Mouse (Mus musculus): ENCODE measurements around the gene Fgf11. TPM values are rescaled to one million over a fixed set of nuclear protein-coding genes. Genes with fewer than 3 reads are reported as not detected.

Gene Fgf11
- polyA plus RNA-seq, 1 experiment from 2014 or later, result 9.1 TPM

DNA sequence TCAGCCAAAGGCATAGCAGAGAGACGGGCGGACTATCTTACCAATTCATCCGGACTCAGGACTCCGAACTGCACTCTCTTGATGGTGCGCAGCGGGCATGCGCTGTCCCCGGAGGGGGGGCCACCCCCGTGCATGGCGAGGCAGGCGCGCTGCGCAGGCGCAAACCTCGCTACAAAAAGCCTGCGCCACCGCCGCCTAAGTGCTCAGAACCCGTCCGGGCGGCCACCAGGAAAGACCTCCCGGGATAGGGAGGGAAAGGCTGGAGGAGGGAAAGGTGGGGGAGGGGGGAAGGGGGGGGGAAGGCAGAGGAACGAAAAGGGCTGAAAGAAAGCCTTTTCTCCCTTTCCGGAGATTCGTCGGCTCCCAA is 43.6 kb downstream of the Fgf11 start:
- Histone ChIP-seq H3K36me3 (ENCODE audit: control insufficient read depth, insufficient read depth, low read length) (no peaks in the 10 kb centered on the region), H3K4me3 (ENCODE audit: low read depth, low read length) (peak overlapping the region; percentile 50)

DNA sequence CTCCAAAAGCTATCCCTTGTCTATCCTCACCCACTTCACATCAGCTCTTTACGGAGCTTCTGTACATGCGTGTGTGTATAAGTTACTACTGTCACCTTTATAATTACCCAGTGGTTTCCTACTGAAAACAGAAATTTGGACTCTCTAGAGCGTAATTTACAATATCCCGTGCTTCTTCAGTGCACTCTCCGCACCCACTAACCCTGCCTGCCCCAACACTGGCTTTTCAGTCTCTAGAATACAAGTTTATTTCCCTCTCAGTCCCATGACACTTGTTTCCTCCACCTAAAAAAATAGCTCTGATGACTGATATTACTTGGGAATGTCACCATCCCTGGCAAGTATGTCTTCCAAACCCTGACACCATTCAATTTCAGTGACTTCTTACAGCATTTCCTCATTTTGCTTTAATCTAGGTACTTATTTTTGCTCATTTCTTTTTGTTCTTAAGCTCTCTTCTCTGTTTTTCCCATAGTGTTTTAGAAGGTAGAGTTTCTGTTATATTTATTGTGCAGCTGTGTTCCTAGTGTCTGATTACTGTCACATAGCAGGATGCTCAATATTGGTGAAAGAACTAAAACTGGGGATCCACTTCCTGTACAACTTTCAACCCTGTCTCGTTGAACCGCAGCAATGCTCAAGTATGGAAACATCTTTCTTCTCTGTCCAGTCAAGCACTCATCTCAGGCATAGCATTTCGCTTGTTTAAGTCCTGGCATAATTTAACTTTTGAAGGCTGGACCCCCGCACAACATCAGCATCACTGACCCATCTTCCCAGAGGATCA is 44.2 kb downstream of the Fgf11 start:
- ATAC-seq (ENCODE audit: low read depth), result no peak
- Histone ChIP-seq H3K36me3 (ENCODE audit: control insufficient read depth, insufficient read depth, low read length) (no peaks in the 10 kb centered on the region), H3K4me1 (ENCODE audit: control insufficient read depth, insufficient read depth, low read length) (peaks cover 49% of the 10 kb centered on the region), H3K27ac (ENCODE audit: low read depth, low read length) (peak overlapping the region; percentile 94), H3K4me2 (ENCODE audit: low read depth, low read length) (peak overlapping the region; percentile 79), H3K9me3 (ENCODE audit: control insufficient read depth, low read length) (no peaks in the 10 kb centered on the region), H3K4me3 (ENCODE audit: low read depth, low read length) (peak overlapping the region; percentile 50), H3K9ac (replicated peaks; ENCODE audit: low read depth, low read length) (peak overlapping the region; percentile 90), H3K27me3 (ENCODE audit: control insufficient read depth, insufficient read depth, low read length) (no peaks in the 10 kb centered on the region)
- 45% methylated on average over 9 of the region's 9 CpGs for WGBS

More for the DNA sequence above, 43.6 kb downstream of the Fgf11 start:
- Histone ChIP-seq H3K4me1 (ENCODE audit: control insufficient read depth, insufficient read depth, low read length) (peaks cover 44% of the 10 kb centered on the region), H3K9ac (replicated peaks; ENCODE audit: low read depth, low read length) (peak overlapping the region; percentile 90), H3K9me3 (ENCODE audit: control insufficient read depth, low read length) (no peaks in the 10 kb centered on the region), H3K4me2 (ENCODE audit: low read depth, low read length) (peak overlapping the region; percentile 79), H3K27me3 (ENCODE audit: control insufficient read depth, insufficient read depth, low read length) (no peaks in the 10 kb centered on the region), H3K27ac (ENCODE audit: low read depth, low read length) (peak overlapping the region; percentile 94)
- ATAC-seq (ENCODE audit: low read depth), result peak; percentile 85
- WGBS, result 3% methylated on average over 26 of the region's 26 CpGs

DNA sequence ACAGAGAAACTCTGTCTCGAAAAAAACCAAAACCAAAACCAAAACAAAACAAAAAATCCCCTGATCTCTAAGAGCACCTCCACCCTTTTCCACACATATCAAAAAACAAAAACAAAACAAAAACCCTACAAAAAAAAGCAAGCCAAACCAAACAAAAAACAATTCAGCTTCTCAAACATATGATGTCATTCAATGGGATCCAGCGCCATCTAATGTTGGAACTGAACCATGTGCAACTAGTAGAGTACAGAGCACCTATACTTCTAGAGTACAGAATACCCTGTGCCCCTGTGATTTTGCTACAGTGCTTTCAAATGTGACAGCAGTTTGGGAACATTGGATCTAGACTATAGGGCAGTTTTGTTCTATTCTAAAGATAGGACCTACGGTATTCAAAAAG is 47.0 kb downstream of the Fgf11 start:
- peak overlapping the region; percentile 37 for H3K4me2 ChIP-seq (ENCODE audit: low read depth, low read length)
- no peaks in the 10 kb centered on the region for H3K27me3 ChIP-seq (ENCODE audit: control insufficient read depth, insufficient read depth, low read length)
- H3K4me3 ChIP-seq (ENCODE audit: low read depth, low read length), result no peak overlapping the region
- no peak overlapping the region for H3K27ac ChIP-seq (ENCODE audit: low read depth, low read length)
- H3K9me3 ChIP-seq (ENCODE audit: control insufficient read depth, low read length), result no peaks in the 10 kb centered on the region
- 57% methylated on average over 3 of the region's 3 CpGs for WGBS
- H3K4me1 ChIP-seq (ENCODE audit: control insufficient read depth, insufficient read depth, low read length), result peaks cover 37% of the 10 kb centered on the region
- no peak overlapping the region for H3K9ac ChIP-seq (replicated peaks; ENCODE audit: low read depth, low read length)
- no peaks in the 10 kb centered on the region for H3K36me3 ChIP-seq (ENCODE audit: control insufficient read depth, insufficient read depth, low read length)
- no peak for ATAC-seq (ENCODE audit: low read depth)

DNA sequence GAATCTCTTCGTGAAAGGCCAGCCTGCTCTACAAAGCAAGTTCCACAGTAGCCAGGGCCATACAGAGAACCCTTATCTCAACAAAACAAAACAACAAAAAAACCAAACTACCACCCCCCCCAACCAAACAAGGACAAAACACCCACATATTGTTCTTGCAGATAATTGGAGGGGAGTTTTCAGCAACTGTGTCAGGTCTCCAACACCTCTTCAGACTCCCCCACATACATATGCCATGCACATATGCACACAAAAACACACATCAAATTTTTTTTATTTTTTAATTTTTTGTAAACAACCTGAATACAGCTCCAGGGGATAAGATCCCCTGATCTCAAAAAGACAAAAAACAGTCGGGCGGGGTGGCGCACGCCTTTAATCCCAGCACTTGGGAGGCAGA is 47.4 kb downstream of the Fgf11 start:
- Histone ChIP-seq H3K9ac (replicated peaks; ENCODE audit: low read depth, low read length) (no peak overlapping the region), H3K4me2 (ENCODE audit: low read depth, low read length) (peak overlapping the region; percentile 37), H3K4me1 (ENCODE audit: control insufficient read depth, insufficient read depth, low read length) (peaks cover 37% of the 10 kb centered on the region), H3K27me3 (ENCODE audit: control insufficient read depth, insufficient read depth, low read length) (no peaks in the 10 kb centered on the region), H3K36me3 (ENCODE audit: control insufficient read depth, insufficient read depth, low read length) (no peaks in the 10 kb centered on the region), H3K27ac (ENCODE audit: low read depth, low read length) (no peak overlapping the region), H3K9me3 (ENCODE audit: control insufficient read depth, low read length) (no peaks in the 10 kb centered on the region), H3K4me3 (ENCODE audit: low read depth, low read length) (no peak overlapping the region)
- 94% methylated on average over 5 of the region's 5 CpGs for WGBS
- no peak for ATAC-seq (ENCODE audit: low read depth)

DNA sequence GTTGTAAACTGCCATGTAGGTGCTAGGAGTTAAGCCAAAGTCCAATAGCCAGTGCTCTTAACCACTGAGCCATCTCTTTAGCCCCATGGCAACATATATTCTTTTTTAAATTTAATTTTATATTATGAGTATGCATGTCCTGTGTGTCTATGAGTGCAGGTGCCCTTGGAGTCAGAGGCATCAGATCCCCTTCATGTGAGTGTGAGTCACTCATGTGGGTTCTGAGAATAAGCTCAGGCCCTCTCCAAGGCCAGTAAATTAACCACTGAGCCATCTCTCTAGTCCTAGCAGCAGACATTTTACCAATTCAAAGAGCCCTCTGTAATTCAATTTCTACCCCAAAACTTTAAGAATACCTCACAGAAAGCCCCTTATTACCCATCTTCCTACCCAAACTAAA is 49.0 kb downstream of the Fgf11 start:
- no peak overlapping the region for H3K4me2 ChIP-seq (ENCODE audit: low read depth, low read length)
- ATAC-seq (ENCODE audit: low read depth), result no peak
- H3K4me1 ChIP-seq (ENCODE audit: control insufficient read depth, insufficient read depth, low read length), result peaks cover 37% of the 10 kb centered on the region
- no peak overlapping the region for H3K4me3 ChIP-seq (ENCODE audit: low read depth, low read length)
- no peak overlapping the region for H3K9ac ChIP-seq (replicated peaks; ENCODE audit: low read depth, low read length)
- H3K36me3 ChIP-seq (ENCODE audit: control insufficient read depth, insufficient read depth, low read length), result no peaks in the 10 kb centered on the region
- H3K27me3 ChIP-seq (ENCODE audit: control insufficient read depth, insufficient read depth, low read length), result no peaks in the 10 kb centered on the region
- no peak overlapping the region for H3K27ac ChIP-seq (ENCODE audit: low read depth, low read length)
- H3K9me3 ChIP-seq (ENCODE audit: control insufficient read depth, low read length), result no peaks in the 10 kb centered on the region

DNA sequence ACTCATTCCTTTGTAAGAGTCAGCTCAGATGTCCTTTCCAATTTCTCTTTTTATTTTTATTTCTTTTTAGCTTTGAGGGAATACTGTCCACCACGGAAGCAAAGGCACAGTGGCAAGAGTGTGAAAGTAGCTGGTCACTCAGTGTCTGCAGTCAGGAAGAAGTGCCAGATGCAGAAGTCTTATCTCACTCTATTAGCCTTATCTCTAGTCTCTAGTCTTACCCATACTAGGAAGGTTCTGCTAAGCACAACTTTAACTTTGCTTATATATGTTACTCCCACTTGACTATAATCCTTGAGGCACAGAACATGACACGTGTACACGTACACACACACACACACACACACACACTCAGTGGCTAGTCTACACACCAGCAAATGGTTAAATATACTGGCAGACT is 50.0 kb downstream of the Fgf11 start:
- Histone ChIP-seq H3K4me1 (ENCODE audit: control insufficient read depth, insufficient read depth, low read length) (peaks cover 27% of the 10 kb centered on the region), H3K4me2 (ENCODE audit: low read depth, low read length) (no peak overlapping the region), H3K27ac (ENCODE audit: low read depth, low read length) (no peak overlapping the region), H3K9me3 (ENCODE audit: control insufficient read depth, low read length) (no peaks in the 10 kb centered on the region), H3K9ac (replicated peaks; ENCODE audit: low read depth, low read length) (no peak overlapping the region), H3K36me3 (ENCODE audit: control insufficient read depth, insufficient read depth, low read length) (peaks cover 6% of the 10 kb centered on the region), H3K27me3 (ENCODE audit: control insufficient read depth, insufficient read depth, low read length) (no peaks in the 10 kb centered on the region), H3K4me3 (ENCODE audit: low read depth, low read length) (no peak overlapping the region)
- ATAC-seq (ENCODE audit: low read depth), result no peak
- 83% methylated on average over 3 of the region's 3 CpGs for WGBS

Other genes with a start within 250 kb of the Fgf11 start
- gene Efnb3, start 241.7 kb downstream of the Fgf11 start, polyA plus RNA-seq (2014; fragmentation: Nextera tagmentation; extraction: Ambion mirVana), result 23.2 and 35.6 TPM in 2 replicates
- gene Wrap53, start 221.6 kb downstream of the Fgf11 start, polyA plus RNA-seq (2014; fragmentation: Nextera tagmentation; extraction: Ambion mirVana), result 17.3 and 20.8 TPM in 2 replicates
- gene Trp53, start 221.5 kb downstream of the Fgf11 start, polyA plus RNA-seq (2014; fragmentation: Nextera tagmentation; extraction: Ambion mirVana), result 54.6 and 68.8 TPM in 2 replicates
- 66.6 and 99.6 TPM in 2 replicates for gene Atp1b2, start 195.9 kb downstream of the Fgf11 start, polyA plus RNA-seq (2014; fragmentation: Nextera tagmentation; extraction: Ambion mirVana)
- gene Shbg, start 184.0 kb downstream of the Fgf11 start, polyA plus RNA-seq (2014; fragmentation: Nextera tagmentation; extraction: Ambion mirVana), result not detected in 2 replicates
- 23.8 and 25.1 TPM in 2 replicates for gene Sat2, start 179.8 kb downstream of the Fgf11 start, polyA plus RNA-seq (2014; fragmentation: Nextera tagmentation; extraction: Ambion mirVana)
- gene Fxr2, start 168.9 kb downstream of the Fgf11 start, polyA plus RNA-seq (2014; fragmentation: Nextera tagmentation; extraction: Ambion mirVana), result 31.1 and 34.0 TPM in 2 replicates
- gene Sox15, start 146.5 kb downstream of the Fgf11 start, polyA plus RNA-seq (2014; fragmentation: Nextera tagmentation; extraction: Ambion mirVana), result not detected in 2 replicates
- 40.7 and 63.4 TPM in 2 replicates for gene Mpdu1, start 139.2 kb downstream of the Fgf11 start, polyA plus RNA-seq (2014; fragmentation: Nextera tagmentation; extraction: Ambion mirVana)
- 3.7 and 11.2 TPM in 2 replicates for gene Cd68, start 135.7 kb downstream of the Fgf11 start, polyA plus RNA-seq (2014; fragmentation: Nextera tagmentation; extraction: Ambion mirVana)
- 503 and 643 TPM in 2 replicates for gene Eif4a1, start 129.4 kb downstream of the Fgf11 start, polyA plus RNA-seq (2014; fragmentation: Nextera tagmentation; extraction: Ambion mirVana)
- 104 and 116 TPM in 2 replicates for gene Senp3, start 119.8 kb downstream of the Fgf11 start, polyA plus RNA-seq (2014; fragmentation: Nextera tagmentation; extraction: Ambion mirVana)
- 0.24 and 0.72 TPM in 2 replicates for gene Tnfsf13, start 116.1 kb downstream of the Fgf11 start, polyA plus RNA-seq (2014; fragmentation: Nextera tagmentation; extraction: Ambion mirVana)
- 2.1 and 3.4 TPM in 2 replicates for gene Tnfsf12, start 106.0 kb downstream of the Fgf11 start, polyA plus RNA-seq (2014; fragmentation: Nextera tagmentation; extraction: Ambion mirVana)
- gene Tnfsfm13, start 105.8 kb downstream of the Fgf11 start, polyA plus RNA-seq (2014; fragmentation: Nextera tagmentation; extraction: Ambion mirVana), result 0.75 and 1.8 TPM in 2 replicates
- gene Polr2a, start 43.2 kb downstream of the Fgf11 start, polyA plus RNA-seq (2014; fragmentation: Nextera tagmentation; extraction: Ambion mirVana), result 23.5 and 30.7 TPM in 2 replicates
- gene Slc35g3, start 39.9 kb downstream of the Fgf11 start, polyA plus RNA-seq (2014; fragmentation: Nextera tagmentation; extraction: Ambion mirVana), result not detected in 2 replicates
- gene Zbtb4, start 35.9 kb downstream of the Fgf11 start, polyA plus RNA-seq (2014; fragmentation: Nextera tagmentation; extraction: Ambion mirVana), result 4.3 and 6.0 TPM in 2 replicates
- 0.78 and 1.3 TPM in 2 replicates for gene Chrnb1, start 5.9 kb downstream of the Fgf11 start, polyA plus RNA-seq (2014; fragmentation: Nextera tagmentation; extraction: Ambion mirVana)
- 0.68 and 0.76 TPM in 2 replicates for gene Tmem102, start 3.8 kb upstream of the Fgf11 start, polyA plus RNA-seq (2014; fragmentation: Nextera tagmentation; extraction: Ambion mirVana)
- gene Gm39566, start 13.4 kb upstream of the Fgf11 start, polyA plus RNA-seq (2014; fragmentation: Nextera tagmentation; extraction: Ambion mirVana), result not detected in 2 replicates
- 0.16 TPM in 1 of 2 replicates, not detected in the other for gene Spem2, start 16.6 kb upstream of the Fgf11 start, polyA plus RNA-seq (2014; fragmentation: Nextera tagmentation; extraction: Ambion mirVana)
- 0.35 and 0.40 TPM in 2 replicates for gene Spem1, start 20.3 kb upstream of the Fgf11 start, polyA plus RNA-seq (2014; fragmentation: Nextera tagmentation; extraction: Ambion mirVana)
- gene Nlgn2, start 35.9 kb upstream of the Fgf11 start, polyA plus RNA-seq (2014; fragmentation: Nextera tagmentation; extraction: Ambion mirVana), result 24.2 and 31.3 TPM in 2 replicates
- gene Tmem256, start 36.7 kb upstream of the Fgf11 start, polyA plus RNA-seq (2014; fragmentation: Nextera tagmentation; extraction: Ambion mirVana), result 306 and 377 TPM in 2 replicates
- gene Plscr3, start 44.5 kb upstream of the Fgf11 start, polyA plus RNA-seq (2014; fragmentation: Nextera tagmentation; extraction: Ambion mirVana), result 36.3 and 51.8 TPM in 2 replicates
- gene Tnk1, start 56.9 kb upstream of the Fgf11 start, polyA plus RNA-seq (2014; fragmentation: Nextera tagmentation; extraction: Ambion mirVana), result 0.28 TPM in 1 of 2 replicates, not detected in the other
- gene Tmem95, start 76.2 kb upstream of the Fgf11 start, polyA plus RNA-seq (2014; fragmentation: Nextera tagmentation; extraction: Ambion mirVana), result not detected in 2 replicates
- 0.80 and 2.0 TPM in 2 replicates for gene Kctd11, start 79.5 kb upstream of the Fgf11 start, polyA plus RNA-seq (2014; fragmentation: Nextera tagmentation; extraction: Ambion mirVana)
- 0.17 and 0.33 TPM in 2 replicates for gene Acap1, start 93.7 kb upstream of the Fgf11 start, polyA plus RNA-seq (2014; fragmentation: Nextera tagmentation; extraction: Ambion mirVana)
- 7.1 and 7.8 TPM in 2 replicates for gene 2810408A11Rik, start 99.1 kb upstream of the Fgf11 start, polyA plus RNA-seq (2014; fragmentation: Nextera tagmentation; extraction: Ambion mirVana)
- gene Neurl4, start 99.2 kb upstream of the Fgf11 start, polyA plus RNA-seq (2014; fragmentation: Nextera tagmentation; extraction: Ambion mirVana), result 26.2 and 27.8 TPM in 2 replicates
- gene Gps2, start 112.0 kb upstream of the Fgf11 start, polyA plus RNA-seq (2014; fragmentation: Nextera tagmentation; extraction: Ambion mirVana), result 58.5 and 65.4 TPM in 2 replicates
- 1,037 and 1,095 TPM in 2 replicates for gene Eif5a, start 120.1 kb upstream of the Fgf11 start, polyA plus RNA-seq (2014; fragmentation: Nextera tagmentation; extraction: Ambion mirVana)
- 5.9 and 11.1 TPM in 2 replicates for gene Ybx2, start 133.9 kb upstream of the Fgf11 start, polyA plus RNA-seq (2014; fragmentation: Nextera tagmentation; extraction: Ambion mirVana)
- gene Slc2a4, start 146.3 kb upstream of the Fgf11 start, polyA plus RNA-seq (2014; fragmentation: Nextera tagmentation; extraction: Ambion mirVana), result 2.7 and 3.7 TPM in 2 replicates
- 0.33 and 0.88 TPM in 2 replicates for gene Cldn7, start 162.9 kb upstream of the Fgf11 start, polyA plus RNA-seq (2014; fragmentation: Nextera tagmentation; extraction: Ambion mirVana)
- 26.5 and 27.1 TPM in 2 replicates for gene Ctdnep1, start 179.3 kb upstream of the Fgf11 start, polyA plus RNA-seq (2014; fragmentation: Nextera tagmentation; extraction: Ambion mirVana)
- 159 and 175 TPM in 2 replicates for gene Elp5, start 180.7 kb upstream of the Fgf11 start, polyA plus RNA-seq (2014; fragmentation: Nextera tagmentation; extraction: Ambion mirVana)
- gene Gabarap, start 189.3 kb upstream of the Fgf11 start, polyA plus RNA-seq (2014; fragmentation: Nextera tagmentation; extraction: Ambion mirVana), result 609 and 643 TPM in 2 replicates
- gene Phf23, start 193.9 kb upstream of the Fgf11 start, polyA plus RNA-seq (2014; fragmentation: Nextera tagmentation; extraction: Ambion mirVana), result 28.8 and 37.8 TPM in 2 replicates
- 19.0 and 19.2 TPM in 2 replicates for gene Dvl2, start 198.7 kb upstream of the Fgf11 start, polyA plus RNA-seq (2014; fragmentation: Nextera tagmentation; extraction: Ambion mirVana)
- gene Acadvl, start 213.6 kb upstream of the Fgf11 start, polyA plus RNA-seq (2014; fragmentation: Nextera tagmentation; extraction: Ambion mirVana), result 49.5 and 57.2 TPM in 2 replicates
- gene Dlg4, start 215.1 kb upstream of the Fgf11 start, polyA plus RNA-seq (2014; fragmentation: Nextera tagmentation; extraction: Ambion mirVana), result 24.9 and 31.6 TPM in 2 replicates

Measured in neural tube, embryonic 14.5 days (tissue).